Mouse (Mus musculus) heart, embryonic 13.5 days (tissue): Measurements from ENCODE around the gene Ppp2r1b. TPM values are rescaled to one million over a fixed set of nuclear protein-coding genes. Genes with fewer than 3 reads are reported as not detected.
A peak's percentile ranks its signal among the peaks of the same experiment; 100 is the strongest.

Experiments
- ATAC-seq: fragments of 200-750 bp; cut with Nextera tagmentation; 2 replicates; pipeline ENCODE4 v1.8.0; 2017; ENCODE audit warnings: moderate TSS enrichment; ENCODE audit not compliant: insufficient number of reproducible peaks, low FRiP score, low TSS enrichment; ENCODE audit errors: extremely low read depth
- H3K27ac ChIP-seq: fragments of 300-500 bp; sonication (generic); replicated peaks from 2 replicates; pipeline ENCODE4 v1.5.1; 2015; ENCODE audit warnings: moderate library complexity, mild to moderate bottlenecking, inconsistent platforms
- H3K27me3 ChIP-seq: fragments of 300-500 bp; sonication (generic); replicated peaks from 2 replicates; pipeline ENCODE4 v1.6.1; 2015; ENCODE audit warnings: mild to moderate bottlenecking, inconsistent platforms
- H3K36me3 ChIP-seq: fragments of 300-500 bp; sonication (generic); 2 replicates; pipeline ENCODE4 v1.6.1; 2015; ENCODE audit warnings: mild to moderate bottlenecking, inconsistent platforms
- H3K4me1 ChIP-seq: fragments of 300-500 bp; sonication (generic); 2 replicates; pipeline ENCODE4 v1.6.1; 2015; ENCODE audit warnings: inconsistent platforms
- H3K4me2 ChIP-seq: fragments of 300-500 bp; sonication (generic); 2 replicates; pipeline ENCODE4 v1.6.1; 2015; ENCODE audit warnings: inconsistent platforms, mild to moderate bottlenecking, moderate library complexity
- H3K4me3 ChIP-seq: fragments of 300-500 bp; sonication (generic); 2 replicates; pipeline ENCODE4 v1.5.1; 2015; ENCODE audit warnings: moderate library complexity, mild to moderate bottlenecking, inconsistent platforms
- H3K9ac ChIP-seq: fragments of 300-500 bp; sonication (generic); 2 replicates; pipeline ENCODE4 v1.6.1; 2015; ENCODE audit warnings: inconsistent platforms, mild to moderate bottlenecking, moderate library complexity
- H3K9me3 ChIP-seq: fragments of 300-500 bp; sonication (generic); 2 replicates; pipeline ENCODE4 v1.6.1; 2016; ENCODE audit warnings: inconsistent platforms
- WGBS: fragments of 180-500 bp; shearing (Covaris S2); methylation state at CpG from one replicate; pipeline ENCODE4 v1.1.7; 2015; ENCODE audit warnings: mixed read lengths; 5-methylcytosine and 5-hydroxymethylcytosine counted together
- polyA plus RNA-seq: library from polyadenylated mRNA; unstranded; fragments of >200 nt; fragmentation: Nextera tagmentation; extraction: Ambion mirVana; gene quantifications from 2 replicates; pipeline ENCODE4 v1.2.1, GENCODE M21; 2015

The Ppp2r1b gene
- polyA plus RNA-seq, 1 experiment from 2014 or later, result 46.3 TPM

DNA sequence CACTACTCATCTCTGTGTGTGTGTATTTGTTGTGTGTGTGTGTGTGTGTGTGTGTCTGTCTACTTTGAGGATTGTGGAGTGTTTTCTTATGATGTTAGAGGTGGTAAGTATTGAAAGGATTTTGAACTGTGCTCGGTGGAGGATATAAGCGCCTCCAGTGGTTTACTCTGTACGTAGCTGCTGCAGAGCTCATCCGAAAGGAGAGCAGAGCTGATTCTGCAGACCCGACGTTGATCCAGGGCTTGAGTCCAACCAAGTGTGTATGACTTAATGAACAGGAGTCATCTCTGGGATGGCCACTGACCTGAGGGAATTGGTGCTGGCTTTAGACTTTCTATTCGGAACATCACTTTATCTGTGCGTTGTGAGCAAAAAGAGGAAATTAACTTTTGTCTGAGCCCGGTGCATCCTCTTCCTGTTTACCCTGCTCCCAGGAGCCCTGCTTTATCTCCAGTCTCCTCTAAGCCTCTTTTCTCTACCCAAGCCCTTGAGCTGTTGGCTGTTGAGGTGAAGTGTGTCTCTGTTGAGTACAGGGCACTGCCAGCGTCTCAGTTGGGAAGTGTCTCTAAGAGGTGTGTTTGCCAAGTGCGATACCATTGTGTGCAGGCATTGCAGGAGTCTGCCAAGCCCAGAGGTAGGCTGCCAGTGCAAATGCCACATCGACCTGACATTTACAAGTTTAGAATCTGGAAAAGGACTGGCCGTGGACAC, 3.9 kb upstream of the Ppp2r1b start:
- H3K9ac ChIP-seq, result no peak overlapping the region
- H3K4me2 ChIP-seq, result no peak overlapping the region
- H3K4me3 ChIP-seq, result no peak overlapping the region
- no peak for ATAC-seq
- peaks cover 6% of the 10 kb centered on the region; the same call in 1 of the 2 replicates for H3K4me1 ChIP-seq
- H3K9me3 ChIP-seq, result no peaks in the 10 kb centered on the region
- H3K27me3 ChIP-seq, result no peaks in the 10 kb centered on the region
- H3K36me3 ChIP-seq, result peaks cover 36% of the 10 kb centered on the region
- WGBS, result 71% methylated on average over 13 of the region's 13 CpGs
- H3K27ac ChIP-seq, result no peak overlapping the region

GRCm38 (mm10) chr9:50845547-50845946, 446 bp downstream of the Ppp2r1b start:
- no peak for ATAC-seq
- Histone ChIP-seq H3K27me3 (no peaks in the 10 kb centered on the region), H3K27ac (no peak overlapping the region), H3K9me3 (no peaks in the 10 kb centered on the region), H3K4me3 (no peak overlapping the region), H3K4me1 (peaks cover 21% of the 10 kb centered on the region), H3K9ac (no peak overlapping the region), H3K36me3 (peaks cover 22% of the 10 kb centered on the region), H3K4me2 (no peak overlapping the region)
- WGBS, result 74% methylated on average over 9 of the region's 9 CpGs

DNA sequence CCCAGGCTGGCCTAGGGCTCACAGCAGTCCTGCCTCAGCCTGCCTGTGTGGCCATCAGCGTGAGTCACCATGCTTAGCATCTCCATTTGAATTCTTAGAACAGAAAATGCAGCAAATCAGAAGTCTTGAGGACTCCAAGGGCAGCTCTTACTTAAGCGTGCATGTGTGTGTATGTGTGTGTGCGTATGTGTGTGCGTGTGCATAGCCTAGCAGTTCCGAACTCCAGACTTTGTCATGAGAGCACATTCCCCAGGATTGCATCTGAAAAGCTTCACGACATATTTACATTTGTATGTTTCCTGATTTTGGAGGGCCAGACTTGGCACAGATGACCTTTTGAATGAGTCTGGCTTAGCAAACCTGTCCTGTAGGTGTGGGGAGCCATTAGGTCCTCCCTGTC, 2.0 kb downstream of the Ppp2r1b start:
- 86% methylated on average over 6 of the region's 6 CpGs for WGBS
- H3K27ac ChIP-seq, result no peak overlapping the region
- no peak for ATAC-seq

DNA sequence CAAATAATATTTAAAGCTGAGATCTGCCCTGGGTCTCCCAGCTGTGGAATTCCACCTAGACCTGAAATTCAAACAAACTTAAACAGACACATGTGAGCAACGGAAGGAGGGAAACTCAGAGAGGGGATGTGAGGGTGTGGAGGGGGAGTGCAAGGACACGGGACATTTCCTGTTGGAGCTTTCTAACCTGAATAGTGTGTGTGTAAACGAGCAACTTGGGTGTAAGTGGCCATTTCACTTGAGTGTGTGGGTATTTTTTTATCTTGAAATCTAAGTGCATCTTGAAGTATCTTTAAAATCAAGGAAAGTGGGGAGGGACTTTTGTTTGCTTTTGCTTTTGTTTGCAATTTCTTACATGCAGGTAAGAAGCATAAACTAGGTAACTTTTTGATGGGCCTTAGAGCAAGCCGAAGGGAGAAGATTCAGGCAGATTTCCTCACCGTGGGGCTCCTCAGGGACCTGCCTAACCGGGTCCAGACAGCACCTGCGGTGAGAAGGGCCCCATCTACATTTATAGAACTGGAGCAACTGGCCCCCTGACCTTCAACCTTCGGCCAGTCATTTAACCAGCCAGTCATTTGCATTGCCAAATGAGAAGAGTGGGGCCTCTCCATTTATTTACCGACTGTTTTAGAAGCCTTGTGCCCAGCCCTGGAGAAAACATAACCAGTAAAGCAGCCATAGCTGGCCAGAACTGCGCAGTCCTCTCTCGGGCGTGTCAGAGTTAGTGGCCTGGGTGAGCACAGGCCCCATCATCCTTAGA, 2.7 kb downstream of the Ppp2r1b start:
- H3K4me1 ChIP-seq, result peaks cover 28% of the 10 kb centered on the region
- H3K9me3 ChIP-seq, result no peaks in the 10 kb centered on the region
- no peaks in the 10 kb centered on the region for H3K27me3 ChIP-seq
- H3K36me3 ChIP-seq, result peaks cover 20% of the 10 kb centered on the region
- ATAC-seq, result no peak
- H3K9ac ChIP-seq, result no peak overlapping the region
- no peak overlapping the region for H3K27ac ChIP-seq
- 65% methylated on average over 12 of the region's 12 CpGs for WGBS
- no peak overlapping the region for H3K4me3 ChIP-seq
- H3K4me2 ChIP-seq, result no peak overlapping the region

More for the DNA sequence above, 2.0 kb downstream of the Ppp2r1b start:
- H3K9ac ChIP-seq, result no peak overlapping the region
- no peaks in the 10 kb centered on the region for H3K9me3 ChIP-seq
- no peak overlapping the region for H3K4me3 ChIP-seq
- no peak overlapping the region for H3K4me2 ChIP-seq
- H3K27me3 ChIP-seq, result no peaks in the 10 kb centered on the region
- H3K36me3 ChIP-seq, result peaks cover 22% of the 10 kb centered on the region
- H3K4me1 ChIP-seq, result peaks cover 23% of the 10 kb centered on the region

- WGBS, result 63% methylated on average over 5 of the region's 5 CpGs
- ATAC-seq, result no peak
- Histone ChIP-seq H3K27ac (no peak overlapping the region), H3K36me3 (peaks cover 12% of the 10 kb centered on the region), H3K9ac (no peak overlapping the region), H3K4me3 (no peak overlapping the region), H3K27me3 (no peaks in the 10 kb centered on the region), H3K4me1 (peaks cover 37% of the 10 kb centered on the region), H3K9me3 (no peaks in the 10 kb centered on the region), H3K4me2 (no peak overlapping the region)
These were observed 3.7 kb downstream of the Ppp2r1b start for GRCm38 (mm10) chr9:50848821-50849220.

- 19% methylated on average over 8 of the region's 8 CpGs for WGBS
- peaks cover 8% of the 10 kb centered on the region for H3K36me3 ChIP-seq
- no peak overlapping the region for H3K27ac ChIP-seq
- H3K4me1 ChIP-seq, result peaks cover 41% of the 10 kb centered on the region
- H3K4me2 ChIP-seq, result 0 out of 2 replicates have a peak overlapping the region, but pooled peaks have one; percentile 60
- H3K9me3 ChIP-seq, result no peaks in the 10 kb centered on the region
- no peak overlapping the region for H3K9ac ChIP-seq
- H3K27me3 ChIP-seq, result no peaks in the 10 kb centered on the region
- H3K4me3 ChIP-seq, result no peak overlapping the region
- no peak for ATAC-seq
These were observed 4.1 kb downstream of the Ppp2r1b start for GRCm38 (mm10) chr9:50849249-50849648.

GRCm38 (mm10) chr9:50849755-50850154, 4.7 kb downstream of the Ppp2r1b start:
- Histone ChIP-seq H3K4me2 (peak overlapping the region; percentile 60), H3K4me3 (no peak overlapping the region), H3K27me3 (no peaks in the 10 kb centered on the region), H3K4me1 (peaks cover 46% of the 10 kb centered on the region), H3K9ac (peak overlapping the region; percentile 66; the same call in 1 of the 2 replicates), H3K27ac (no peak overlapping the region; the same call in 1 of the 2 replicates), H3K9me3 (no peaks in the 10 kb centered on the region), H3K36me3 (peaks cover 3% of the 10 kb centered on the region; the same call in 1 of the 2 replicates)
- WGBS, result 50% methylated on average over 9 of the region's 9 CpGs
- no peak for ATAC-seq

GRCm38 (mm10) chr9:50850271-50850670, 5.2 kb downstream of the Ppp2r1b start:
- H3K9me3 ChIP-seq, result no peaks in the 10 kb centered on the region
- peak overlapping the region; percentile 60 for H3K4me2 ChIP-seq
- ATAC-seq, result no peak
- WGBS, result 27% methylated on average over 11 of the region's 11 CpGs
- H3K27ac ChIP-seq, result 0 out of 2 replicates have a peak overlapping the region, but pooled peaks have one; percentile 24
- H3K4me1 ChIP-seq, result peaks cover 46% of the 10 kb centered on the region
- no peaks in the 10 kb centered on the region for H3K27me3 ChIP-seq
- H3K36me3 ChIP-seq, result no peaks in the 10 kb centered on the region
- H3K9ac ChIP-seq, result peak overlapping the region; percentile 66
- H3K4me3 ChIP-seq, result peak overlapping the region; percentile 21; the same call in 1 of the 2 replicates

- H3K4me3 ChIP-seq, result 0 out of 2 replicates have a peak overlapping the region, but pooled peaks have one; percentile 21
- no peak for ATAC-seq
- peaks cover 51% of the 10 kb centered on the region for H3K4me1 ChIP-seq
- WGBS, result 28% methylated on average over 8 of the region's 8 CpGs
- peak overlapping the region; percentile 60 for H3K4me2 ChIP-seq
- peak overlapping the region; percentile 66 for H3K9ac ChIP-seq
- no peaks in the 10 kb centered on the region for H3K27me3 ChIP-seq
- no peaks in the 10 kb centered on the region for H3K9me3 ChIP-seq
- H3K36me3 ChIP-seq, result no peaks in the 10 kb centered on the region
- H3K27ac ChIP-seq, result 0 out of 2 replicates have a peak overlapping the region, but pooled peaks have one; percentile 24
These were observed 5.6 kb downstream of the Ppp2r1b start for GRCm38 (mm10) chr9:50850713-50851112.

GRCm38 (mm10) chr9:50852634-50853349, 7.7 kb downstream of the Ppp2r1b start:
- H3K36me3 ChIP-seq, result no peaks in the 10 kb centered on the region
- H3K27me3 ChIP-seq, result no peaks in the 10 kb centered on the region
- H3K9me3 ChIP-seq, result no peaks in the 10 kb centered on the region
- H3K4me1 ChIP-seq, result peaks cover 57% of the 10 kb centered on the region
- no peak for ATAC-seq
- peak overlapping the region; percentile 56 for H3K4me2 ChIP-seq
- H3K9ac ChIP-seq, result peak overlapping the region; percentile 68
- peak overlapping the region; percentile 18 for H3K4me3 ChIP-seq
- 47% methylated on average over 17 of the region's 17 CpGs for WGBS
- peak overlapping the region; percentile 6; the same call in 1 of the 2 replicates for H3K27ac ChIP-seq

DNA sequence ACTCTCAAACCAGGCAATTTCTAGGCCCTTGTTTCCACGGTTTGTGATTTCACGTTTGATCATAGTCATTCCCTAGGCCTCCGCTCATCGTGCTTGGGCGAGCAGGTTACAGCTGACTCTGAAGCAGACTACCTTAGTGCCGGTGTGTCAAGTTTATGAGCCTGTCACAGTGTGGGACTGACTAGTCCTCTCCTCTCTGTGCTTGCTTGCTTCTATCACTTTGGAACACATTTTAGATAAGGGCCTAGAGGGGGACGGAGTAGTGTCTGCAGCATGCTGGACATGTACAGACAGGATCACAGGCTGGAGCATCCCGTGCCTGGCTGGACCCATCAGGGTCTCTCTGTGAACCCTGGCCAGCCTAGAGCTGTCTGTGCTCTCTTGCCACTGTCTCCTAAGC, 9.3 kb downstream of the Ppp2r1b start:
- no peak overlapping the region for H3K4me2 ChIP-seq
- H3K9me3 ChIP-seq, result no peaks in the 10 kb centered on the region
- no peak overlapping the region for H3K4me3 ChIP-seq
- ATAC-seq, result no peak
- no peak overlapping the region for H3K9ac ChIP-seq
- peaks cover 61% of the 10 kb centered on the region for H3K4me1 ChIP-seq
- peaks cover 8% of the 10 kb centered on the region for H3K36me3 ChIP-seq
- no peak overlapping the region; the same call in 1 of the 2 replicates for H3K27ac ChIP-seq
- H3K27me3 ChIP-seq, result no peaks in the 10 kb centered on the region
- 68% methylated on average over 8 of the region's 8 CpGs for WGBS
